Mouse (Mus musculus): ENCODE measurements around the gene 4933416C03Rik.

The 4933416C03Rik gene

DNA sequence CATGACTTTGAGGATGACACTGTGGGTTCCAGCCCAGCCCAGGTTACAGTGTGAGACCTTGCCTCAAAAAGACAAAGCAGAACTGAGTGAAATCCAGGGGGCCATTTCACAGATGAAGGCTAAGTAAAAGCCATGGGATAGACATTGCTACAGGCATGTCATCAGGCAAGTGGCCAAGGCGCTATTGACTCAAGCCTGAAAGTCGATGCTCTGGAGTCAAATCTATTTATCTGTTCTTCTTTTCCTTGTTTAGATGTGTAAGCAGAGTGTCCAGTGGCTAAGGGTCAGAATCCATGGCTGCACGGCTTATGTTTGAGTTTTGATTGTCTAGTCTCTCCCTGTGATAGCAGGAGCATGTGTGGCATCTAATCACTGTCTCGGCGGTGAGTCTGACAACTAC, 35.1 kb downstream of the 4933416C03Rik start:
- DNase-seq (ENCODE audit: low spot score) = no peak

DNA sequence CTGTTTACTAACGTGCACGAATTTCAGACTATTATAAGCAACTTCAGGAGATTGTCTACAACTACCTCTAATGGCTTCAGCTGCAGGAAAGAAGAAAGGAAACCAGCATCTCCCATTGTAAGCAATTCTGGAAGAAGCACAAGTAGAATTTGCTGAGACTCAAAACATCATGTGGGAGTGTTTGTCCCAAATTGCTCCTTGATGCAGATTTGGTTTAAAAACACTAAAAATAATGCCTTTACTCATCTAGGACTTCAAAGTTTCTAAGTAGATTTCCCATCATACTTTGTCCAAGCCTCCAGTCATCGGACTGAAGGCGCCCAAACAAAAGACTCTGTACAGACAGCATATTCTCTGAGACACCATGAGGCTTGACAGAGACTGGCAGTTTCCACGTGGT, 37.8 kb downstream of the 4933416C03Rik start:
- no peak for DNase-seq (ENCODE audit: low spot score)
